Mouse (Mus musculus) midbrain, postnatal 0 days (tissue): ENCODE data around the gene Ak4. TPM values are rescaled to one million over a fixed set of nuclear protein-coding genes. Genes with fewer than 3 reads are reported as not detected.
"Not testable (repeated sequence)": the region's sequence is repeated elsewhere in the genome, so short reads cannot be mapped to it uniquely, and the experiment has no call there.

Experiments
- ATAC-seq: fragments of 200-750 bp; cut with Nextera tagmentation; 2 replicates; pipeline ENCODE4 v1.8.0; 2017; ENCODE audit warnings: moderate number of reproducible peaks, mild to moderate bottlenecking, moderate TSS enrichment, moderate library complexity; ENCODE audit not compliant: low FRiP score
- DNase-seq: peaks from one replicate; pipeline ENCODE4 v3.0.0-alpha.2; 2015; ENCODE audit warnings: low spot score
- H3K27ac ChIP-seq: fragments of 300-500 bp; sonication (generic); 2 replicates; pipeline ENCODE4 v1.5.1; 2014; ENCODE audit warnings: low read depth, mild to moderate bottlenecking, low read length, mixed read lengths
- H3K27me3 ChIP-seq: fragments of 300-500 bp; sonication (generic); 2 replicates; pipeline ENCODE4 v1.6.1; 2014; ENCODE audit warnings: low read length, control low read depth, mixed read lengths; ENCODE audit not compliant: insufficient read depth
- H3K36me3 ChIP-seq: fragments of 300-500 bp; sonication (generic); 2 replicates; pipeline ENCODE4 v1.6.1; 2014; ENCODE audit warnings: low read length, control low read depth, mixed read lengths; ENCODE audit not compliant: insufficient read depth
- H3K4me1 ChIP-seq: fragments of 300-500 bp; sonication (generic); 2 replicates; pipeline ENCODE4 v1.6.1; 2014; ENCODE audit warnings: mild to moderate bottlenecking, control low read depth, antibody characterized with exemption, low read length, mixed read lengths; ENCODE audit not compliant: insufficient read depth
- H3K4me2 ChIP-seq: fragments of 300-500 bp; sonication (generic); 2 replicates; pipeline ENCODE4 v1.6.1; 2014; ENCODE audit warnings: low read depth, mild to moderate bottlenecking, low read length, mixed read lengths; ENCODE audit not compliant: poor library complexity, severe bottlenecking
- H3K4me3 ChIP-seq: fragments of 300-500 bp; sonication (generic); 2 replicates; pipeline ENCODE4 v1.5.1; 2014; ENCODE audit warnings: low read depth, mild to moderate bottlenecking, low read length, moderate library complexity
- H3K9ac ChIP-seq: fragments of 300-500 bp; sonication (generic); replicated peaks from 2 replicates; pipeline ENCODE4 v1.6.1; 2014; ENCODE audit warnings: mild to moderate bottlenecking, low read length, moderate library complexity, mixed read lengths; ENCODE audit not compliant: poor library complexity, severe bottlenecking
- H3K9me3 ChIP-seq: fragments of 300-500 bp; sonication (generic); 2 replicates; pipeline ENCODE4 v1.6.1; 2016; ENCODE audit warnings: low read length, control low read depth
- CTCF ChIP-seq: IDR thresholded peaks from 2 replicates; pipeline ENCODE4 v1.5.1; 2016; ENCODE audit warnings: antibody characterized with exemption, mild to moderate bottlenecking
- WGBS: fragments of 180-500 bp; shearing (Covaris S2); extraction: QIAGEN DNeasy Blood & Tissue Kit; methylation state at CpG from one replicate; pipeline ENCODE4 v1.1.7; 2014; 5-methylcytosine and 5-hydroxymethylcytosine counted together
- polyA plus RNA-seq: library from polyadenylated mRNA; unstranded; fragments of >200 nt; fragmentation: Nextera tagmentation; extraction: Ambion mirVana; gene quantifications from 2 replicates; pipeline ENCODE4 v1.2.1, GENCODE M21; 2015
- total RNA-seq: library from RNA; depleted of rRNA; stranded (reverse); fragments of >200 nt; gene quantifications from 2 replicates; pipeline ENCODE4 v1.2.3, GENCODE M21; 2014

Ak4 gene
- total and polyA plus RNA-seq, 2 experiments from 2014 or later = 5.0 to 11.8 TPM

DNA sequence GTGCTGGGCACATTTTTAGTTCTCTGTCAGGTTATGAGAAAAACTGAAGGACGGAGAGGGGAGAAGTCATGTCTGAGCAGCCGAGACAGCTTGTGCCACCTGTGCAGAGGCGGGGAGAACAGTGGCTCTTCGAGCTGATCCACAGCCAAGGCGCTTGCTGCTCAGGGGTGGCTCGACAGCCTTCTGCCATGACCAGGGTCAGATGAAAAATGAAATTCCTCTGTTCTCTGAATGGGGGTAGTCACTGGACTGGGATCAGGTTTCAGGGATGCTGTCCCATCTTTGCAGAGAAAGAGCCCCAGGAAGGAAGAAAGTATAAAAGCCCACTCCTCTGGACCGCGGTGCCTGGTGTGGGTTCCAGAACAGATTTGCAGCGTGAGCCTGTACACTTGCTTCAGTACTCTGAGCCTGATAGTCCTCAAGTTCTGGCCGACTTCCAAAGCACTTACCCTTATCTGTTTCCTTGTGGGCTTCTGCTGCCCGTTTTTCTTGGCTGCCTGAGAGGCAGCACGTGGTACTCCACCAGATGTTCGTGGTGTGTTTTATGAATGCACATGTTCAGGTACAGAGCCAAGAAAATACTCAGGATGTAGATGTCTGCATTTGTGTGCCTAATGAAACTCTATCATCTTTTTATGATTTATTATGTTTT is 20.8 kb downstream of the Ak4 start:
- Histone ChIP-seq H3K27ac (no peak overlapping the region), H3K4me1 (no peaks in the 10 kb centered on the region; the same call in 1 of the 2 replicates), H3K9me3 (no peaks in the 10 kb centered on the region), H3K4me3 (no peak overlapping the region), H3K9ac (no peak overlapping the region), H3K36me3 (no peaks in the 10 kb centered on the region), H3K27me3 (no peaks in the 10 kb centered on the region), H3K4me2 (no peak overlapping the region)
- DNase-seq (peak; percentile 76), ATAC-seq (peak; percentile 49; the same call in 1 of the 2 replicates)
- WGBS = 70% methylated on average over 13 of the region's 13 CpGs
- TF ChIP-seq CTCF = no peak

GRCm38 (mm10) chr4:101442791-101443190 is 23.7 kb downstream of the Ak4 start:
- Histone ChIP-seq H3K4me1 (no peaks in the 10 kb centered on the region; the same call in 1 of the 2 replicates), H3K27ac (no peak overlapping the region), H3K9me3 (no peaks in the 10 kb centered on the region), H3K9ac (no peak overlapping the region), H3K4me2 (no peak overlapping the region), H3K27me3 (no peaks in the 10 kb centered on the region), H3K36me3 (no peaks in the 10 kb centered on the region), H3K4me3 (no peak overlapping the region)
- 61% methylated on average over 2 of the region's 2 CpGs for WGBS
- no peak for ATAC-seq
- DNase-seq = peak; percentile 61
- TF ChIP-seq CTCF = no peak

- no peak overlapping the region for H3K4me3 ChIP-seq
Observed at GRCm38 (mm10) chr4:101443419-101443991, 24.4 kb downstream of the Ak4 start.

GRCm38 (mm10) chr4:101445660-101446059 is 26.6 kb downstream of the Ak4 start:
- no peaks in the 10 kb centered on the region for H3K36me3 ChIP-seq
- no peak for TF ChIP-seq CTCF
- DNase-seq = no peak
- H3K9me3 ChIP-seq = no peaks in the 10 kb centered on the region
- H3K27ac ChIP-seq = no peak overlapping the region
- H3K27me3 ChIP-seq = no peaks in the 10 kb centered on the region
- 74% methylated on average over 4 of the region's 4 CpGs for WGBS
- no peak overlapping the region for H3K4me2 ChIP-seq
- no peaks in the 10 kb centered on the region for H3K4me1 ChIP-seq
- ATAC-seq = no peak
- no peak overlapping the region for H3K9ac ChIP-seq
- H3K4me3 ChIP-seq = no peak overlapping the region

More at GRCm38 (mm10) chr4:101443419-101443991, 24.4 kb downstream of the Ak4 start:
- ATAC-seq (no peak), DNase-seq (no peak)
- Histone ChIP-seq H3K36me3 (no peaks in the 10 kb centered on the region), H3K27ac (no peak overlapping the region), H3K4me2 (no peak overlapping the region), H3K9ac (no peak overlapping the region), H3K9me3 (no peaks in the 10 kb centered on the region), H3K27me3 (no peaks in the 10 kb centered on the region), H3K4me1 (no peaks in the 10 kb centered on the region; the same call in 1 of the 2 replicates)
- 82% methylated on average over 7 of the region's 7 CpGs for WGBS
- no peak for TF ChIP-seq CTCF

- ATAC-seq, H3K27ac ChIP-seq, H3K4me3 ChIP-seq, DNase-seq, H3K9ac ChIP-seq, H3K27me3 ChIP-seq, H3K36me3 ChIP-seq, H3K4me1 ChIP-seq, H3K9me3 ChIP-seq, H3K4me2 ChIP-seq: not testable (repeated sequence)
- WGBS = 98% methylated on average over 9 of the region's 9 CpGs
Observed at GRCm38 (mm10) chr4:101446606-101447005, 27.5 kb downstream of the Ak4 start.

- no peaks in the 10 kb centered on the region for H3K9me3 ChIP-seq
- no peak for TF ChIP-seq CTCF
- H3K27me3 ChIP-seq = no peaks in the 10 kb centered on the region
- DNase-seq (no peak), ATAC-seq (no peak)
- no peak overlapping the region for H3K9ac ChIP-seq
- no peaks in the 10 kb centered on the region for H3K36me3 ChIP-seq
- H3K4me3 ChIP-seq = no peak overlapping the region
- 90% methylated on average over 8 of the region's 8 CpGs for WGBS
- H3K27ac ChIP-seq = no peak overlapping the region
- no peaks in the 10 kb centered on the region for H3K4me1 ChIP-seq
- no peak overlapping the region for H3K4me2 ChIP-seq
Observed at GRCm38 (mm10) chr4:101448701-101449100, 29.6 kb downstream of the Ak4 start.
